Comparison of ENCODE assay signal across 8 mouse cellular contexts in the genomic region with DNA sequence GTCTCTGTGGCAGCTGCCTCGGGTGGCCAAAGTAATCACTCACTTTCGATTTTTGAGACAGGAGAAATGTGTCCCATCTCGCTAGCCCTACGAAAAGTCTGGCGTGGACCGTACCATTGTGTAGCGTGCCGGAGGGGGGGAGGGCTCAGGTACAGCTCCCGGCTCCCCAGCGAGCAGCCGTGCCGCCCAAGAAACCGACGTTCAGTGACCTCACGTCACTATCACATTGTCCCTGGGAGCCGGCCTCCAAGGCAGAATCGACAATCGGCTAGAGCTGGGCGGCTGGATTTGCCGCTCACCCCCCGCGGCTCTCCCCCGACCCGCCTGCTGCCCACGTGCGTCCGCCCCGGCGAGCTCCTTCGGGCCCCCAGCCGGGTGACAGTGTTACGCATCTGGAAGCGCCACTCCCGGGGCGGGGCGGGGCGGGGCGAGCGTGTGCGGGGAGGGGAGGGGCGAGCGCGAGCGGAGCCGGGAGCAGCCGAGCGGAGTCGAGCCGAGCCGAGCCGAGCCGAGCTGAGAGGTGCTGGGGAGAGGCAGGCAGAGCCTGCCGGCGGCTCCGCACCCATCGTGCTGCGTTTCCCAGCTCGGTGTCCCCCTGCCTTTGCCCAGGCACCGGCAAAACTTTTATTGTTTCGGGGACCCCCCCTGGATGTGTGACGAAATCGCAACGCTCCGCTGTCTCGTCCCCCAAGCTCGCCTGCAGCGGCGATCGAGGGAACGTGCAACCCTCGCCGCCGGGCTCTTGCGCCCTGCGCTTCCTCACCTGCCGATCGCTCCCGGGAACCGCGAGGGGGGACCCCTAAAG. TPM values are rescaled to one million over a fixed set of nuclear protein-coding genes. Genes with fewer than 3 reads are reported as not detected.
DNase-seq lines count a peak whose midpoint lies in the region; ATAC-seq lines count a peak whose summit lies in the region.

A gene (plus strand): TSS at position 471 of the 805 bp plus-strand sequence.

- peak; percentile 81 to 86 for DNase-seq in adrenal gland, adult 18-20 months (ENCODE audit: low spot score in 2 of 2)
- DNase-seq in embryo, embryonic 10.5 days (ENCODE audit: low spot score), result peak; percentile 94
- DNase-seq in gastrocnemius, postnatal 14 days, result peak; percentile 93
- peak; percentile 76 to 90 for DNase-seq in left cerebral cortex, adult 9 months (ENCODE audit: low spot score in 2 of 2)
- DNase-seq in right cerebral cortex, adult 2 months (ENCODE audit: low spot score in 2 of 2), result peak; percentile 89 to 91
- peak; percentile 66 for DNase-seq in urinary bladder, postnatal 10 days (ENCODE audit: low spot score)

- no peaks in the 10 kb centered on the region for H3K36me3 ChIP-seq in megakaryocyte, embryonic 14.5 days (replicated peaks; ENCODE audit: low read length)

- H3K9me3 ChIP-seq in megakaryocyte, embryonic 14.5 days, result no peaks in the 10 kb centered on the region

- H3K4me3 ChIP-seq in megakaryocyte, embryonic 14.5 days (replicated peaks), result peak within 1 kb of the TSS; percentile 96

- peak; percentile 78 for ATAC-seq in inflammation-experienced regulatory T-cells, adult 6 months

- H3K27me3 ChIP-seq in megakaryocyte, embryonic 14.5 days (replicated peaks), result peaks cover 33% of the 10 kb centered on the region

- intact Hi-C loops in gastrocnemius, postnatal 14 days (cut with DNase I; ENCODE audit: low total_unique reads), result no loop called here

- peaks cover 25% of the 10 kb centered on the region for H3K4me1 ChIP-seq in megakaryocyte, embryonic 14.5 days

RNA-seq across cellular contexts. Expression of the gene that starts here (rescaled TPM):
- 10 to 100 TPM; 15.0 to 15.8 TPM for total RNA-seq in adrenal gland, adult 18-20 months (2021)
- 10 to 100 TPM; 33.8 to 34.5 TPM for total RNA-seq in gastrocnemius, postnatal 14 days (2021)
- polyA plus RNA-seq in inflammation-experienced regulatory T-cells, adult 6 months (2017; shearing (Covaris generic)), result 1 to 10 TPM in 2 of 3 experiments, under 1 TPM in 1; 0.06 to 4.4 (median 3.0) TPM
- polyA plus RNA-seq in megakaryocyte, embryonic 14.5 days (2012; ENCODE audit: insufficient read depth, low replicate concordance), result 0.10 and 0.23 TPM in 2 replicates

Comparison
In these comparisons a context has a peak if more than half of its experiments do, and no peak if none do; other contexts are left out.
1. Peak in every context shown above with its lines: DNase-seq, ATAC-seq and H3K4me3 ChIP-seq.